26 mouse cellular contexts compared by ENCODE assay signal in the genomic region with DNA sequence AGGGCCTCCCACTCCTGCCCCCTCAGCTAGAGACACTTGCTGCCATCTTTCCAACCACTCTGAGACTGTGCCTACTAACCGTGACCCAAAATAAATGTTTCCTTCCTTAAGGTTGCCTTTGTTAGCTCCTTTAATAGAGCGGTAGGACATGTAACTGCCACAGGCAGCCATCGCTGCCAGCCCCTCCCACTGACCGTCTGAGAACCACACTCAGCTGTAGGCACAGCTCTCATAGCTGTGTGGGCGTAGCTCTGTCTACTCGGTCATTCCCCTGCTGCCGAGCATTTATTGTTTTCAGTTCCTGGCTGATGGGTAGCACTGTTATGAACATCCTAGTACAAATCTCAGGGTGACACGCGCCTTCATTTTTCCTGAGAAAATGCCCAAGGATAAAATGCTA.
"Had no signal": no experiment of that assay in that cellular context is flagged by ENCODE, and none has a peak within 500 bp of the region (broad histone marks: within the 10 kb centered on the region; RNA-seq: fewer than 3 reads in every experiment).

No protein-coding gene starts in this region.

- H3K36me3 ChIP-seq: heart, embryonic 13.5 days; heart, embryonic 15.5 days; hindbrain, embryonic 13.5 days; hindbrain, embryonic 15.5 days; limb, embryonic 13.5 days; limb, embryonic 15.5 days; liver, embryonic 12.5 days had no signal

- H3K9ac ChIP-seq: heart, embryonic 13.5 days; heart, embryonic 15.5 days; hindbrain, embryonic 13.5 days; hindbrain, embryonic 15.5 days; limb, embryonic 13.5 days; limb, embryonic 15.5 days; liver, embryonic 12.5 days; liver, embryonic 14.5 days had no signal

- H3K4me3 ChIP-seq: heart, adult 2 months; heart, embryonic 13.5 days; heart, embryonic 15.5 days; hindbrain, embryonic 13.5 days; hindbrain, embryonic 15.5 days; left cerebral cortex, adult 2 months; limb, embryonic 13.5 days; limb, embryonic 15.5 days; liver, embryonic 12.5 days had no signal

- H3K27ac ChIP-seq: heart, adult 2 months; heart, embryonic 13.5 days; heart, embryonic 15.5 days; hindbrain, embryonic 13.5 days; hindbrain, embryonic 15.5 days; hindbrain, postnatal 0 days; left cerebral cortex, adult 2 months; limb, embryonic 13.5 days; liver, embryonic 12.5 days; liver, embryonic 14.5 days had no signal

- ATAC-seq: hindbrain, postnatal 0 days; intestine, embryonic 16.5 days; liver, embryonic 12.5 days had no signal

- H3K9me3 ChIP-seq: heart, embryonic 13.5 days; heart, embryonic 15.5 days; hindbrain, embryonic 13.5 days; hindbrain, embryonic 15.5 days; limb, embryonic 13.5 days; limb, embryonic 15.5 days; liver, embryonic 12.5 days had no signal

- DNase-seq: gastrocnemius, postnatal 14 days; gastrocnemius, postnatal 36 days; heart, adult 11 months; heart, adult 2 months; heart, postnatal 14 days; heart, postnatal 36 days; kidney, adult 11 months; kidney, adult 2 months; kidney, adult 9 months; kidney, postnatal 10 days; kidney, postnatal 36 days; layer of hippocampus, adult 9-11 months; layer of hippocampus, postnatal 36 days; left cerebral cortex, postnatal 4 days had no signal

- H3K4me2 ChIP-seq: heart, embryonic 11.5 days; heart, embryonic 13.5 days; heart, embryonic 15.5 days; hindbrain, embryonic 13.5 days; hindbrain, embryonic 15.5 days; limb, embryonic 13.5 days; limb, embryonic 15.5 days; liver, embryonic 12.5 days had no signal
